Mouse (Mus musculus): ENCODE results near the gene Hcfc2. TPM values are rescaled to one million over a fixed set of nuclear protein-coding genes. Genes with fewer than 3 reads are reported as not detected.

Gene Hcfc2
- 14.7 and 17.3 TPM in 2 replicates for polyA plus RNA-seq (2021; fragmentation: Nextera tagmentation)
- long read RNA-seq, experiment 1, partial matches to known transcripts, result 73 of 88 reads
- long read RNA-seq, experiment 1, other reads (novel, unspliced or antisense), result 15 of 88 reads
- long read RNA-seq, experiment 2, partial matches to known transcripts, result 20 of 22 reads
- long read RNA-seq, experiment 2, other reads (novel, unspliced or antisense), result 2 of 22 reads

GRCm38 (mm10) chr10:82695956-82696355 lies at the start of gene Hcfc2:
Gene Hcfc2 (plus strand): TSS chr10:82696160.

GRCm38 (mm10) chr10:82690494-82690893 lies 5.5 kb upstream of the Hcfc2 start, which contains the start of gene Glt8d2:
Gene Glt8d2 (minus strand): TSS chr10:82690650.

GRCm38 (mm10) chr10:82763840-82764631 lies 68.1 kb downstream of the Hcfc2 start, which contains the start of gene Nfyb:
Gene Nfyb (minus strand): TSS chr10:82764144.

Other genes with a start within 250 kb of the Hcfc2 start
- gene Gm1553, start 203.5 kb upstream of the Hcfc2 start, polyA plus RNA-seq (2021; fragmentation: Nextera tagmentation), result not detected in 2 replicates
- 48.7 and 51.3 TPM in 2 replicates for gene 1190007I07Rik, start 72.9 kb upstream of the Hcfc2 start, polyA plus RNA-seq (2021; fragmentation: Nextera tagmentation)
- gene Tdg, start 66.3 kb upstream of the Hcfc2 start, polyA plus RNA-seq (2021; fragmentation: Nextera tagmentation), result 23.9 and 29.4 TPM in 2 replicates
- gene Glt8d2, start 5.5 kb upstream of the Hcfc2 start, polyA plus RNA-seq (2021; fragmentation: Nextera tagmentation), result 11.9 and 16.2 TPM in 2 replicates
- 19.8 and 23.2 TPM in 2 replicates for gene Nfyb, start 68.0 kb downstream of the Hcfc2 start, polyA plus RNA-seq (2021; fragmentation: Nextera tagmentation)
- 13.1 and 26.3 TPM in 2 replicates for gene Txnrd1, start 137.8 kb downstream of the Hcfc2 start, polyA plus RNA-seq (2021; fragmentation: Nextera tagmentation)
- 0.14 TPM in 1 of 2 replicates, not detected in the other for gene Eid3, start 170.5 kb downstream of the Hcfc2 start, polyA plus RNA-seq (2021; fragmentation: Nextera tagmentation)